Mouse (Mus musculus) forebrain, embryonic 14.5 days (tissue): ENCODE results near the gene Gm10985. TPM values are rescaled to one million over a fixed set of nuclear protein-coding genes. Genes with fewer than 3 reads are reported as not detected.

Experiments
- ATAC-seq: fragments of 200-750 bp; cut with Nextera tagmentation; 2 replicates; pipeline ENCODE4 v1.8.0; 2017; ENCODE audit warnings: mild to moderate bottlenecking, moderate library complexity
- DNase-seq: peaks from one replicate; pipeline ENCODE4 v3.0.0-alpha.2; 2015; ENCODE audit warnings: low spot score
- H3K27ac ChIP-seq: fragments of 300-500 bp; sonication (generic); 2 replicates; pipeline ENCODE4 v1.5.1; 2014; ENCODE audit warnings: low read depth, mild to moderate bottlenecking, control low read depth, low read length, moderate library complexity
- H3K27me3 ChIP-seq: fragments of 300-500 bp; sonication (generic); replicated peaks from 2 replicates; pipeline ENCODE4 v1.6.1; 2014; ENCODE audit warnings: low read length, control low read depth, mixed read lengths; ENCODE audit not compliant: control insufficient read depth, insufficient read depth
- H3K36me3 ChIP-seq: fragments of 300-500 bp; sonication (generic); 2 replicates; pipeline ENCODE4 v1.6.1; 2014; ENCODE audit warnings: low read length, control low read depth; ENCODE audit not compliant: control insufficient read depth, insufficient read depth
- H3K4me1 ChIP-seq: fragments of 300-500 bp; sonication (generic); 2 replicates; pipeline ENCODE4 v1.6.1; 2014; ENCODE audit warnings: antibody characterized with exemption, low read length, control low read depth; ENCODE audit not compliant: control insufficient read depth, insufficient read depth
- H3K4me2 ChIP-seq: fragments of 300-500 bp; sonication (generic); 2 replicates; pipeline ENCODE4 v1.6.1; 2014; ENCODE audit warnings: mild to moderate bottlenecking, control low read depth, low read length
- H3K4me3 ChIP-seq: fragments of 300-500 bp; sonication (generic); 2 replicates; pipeline ENCODE4 v1.5.1; 2014; ENCODE audit warnings: low read depth, low read length, control low read depth
- H3K9ac ChIP-seq: fragments of 300-500 bp; sonication (generic); 2 replicates; pipeline ENCODE4 v1.6.1; 2014; ENCODE audit warnings: mild to moderate bottlenecking, low read length, control low read depth, moderate library complexity
- H3K9me3 ChIP-seq: fragments of 300-500 bp; sonication (generic); replicated peaks from 2 replicates; pipeline ENCODE4 v1.6.1; 2016; ENCODE audit warnings: low read length, control low read depth, mixed read lengths; ENCODE audit not compliant: control insufficient read depth
- WGBS: fragments of 180-500 bp; shearing (Covaris S2); extraction: QIAGEN DNeasy Blood & Tissue Kit; methylation state at CpG from one replicate; pipeline ENCODE4 v1.1.7; 2014; 5-methylcytosine and 5-hydroxymethylcytosine counted together
- polyA plus RNA-seq: library from polyadenylated mRNA; unstranded; fragments of >200 nt; fragmentation: Nextera tagmentation; extraction: Ambion mirVana; gene quantifications from 2 replicates; pipeline ENCODE4 v1.2.1, GENCODE M21; 2014

The Gm10985 gene
- polyA plus RNA-seq, 1 experiment from 2014 or later, result not detected

GRCm38 (mm10) chr3:53854831-53855230, 9.9 kb downstream of the Gm10985 start:
- 91% methylated on average over 3 of the region's 3 CpGs for WGBS
- Histone ChIP-seq H3K4me1 (no peaks in the 10 kb centered on the region), H3K27me3 (no peaks in the 10 kb centered on the region), H3K36me3 (peaks cover 36% of the 10 kb centered on the region), H3K27ac (no peak overlapping the region), H3K4me3 (no peak overlapping the region), H3K9me3 (no peaks in the 10 kb centered on the region), H3K9ac (no peak overlapping the region), H3K4me2 (no peak overlapping the region)
- ATAC-seq (no peak), DNase-seq (no peak)

GRCm38 (mm10) chr3:53863383-53864220, 18.7 kb downstream of the Gm10985 start, which contains the start of gene Ufm1:
Gene Ufm1, minus strand, starts transcription at chr3:53863830.
- Histone ChIP-seq H3K4me3 (peak within 1 kb of the TSS; percentile 95), H3K27ac (0 out of 2 replicates have a peak within 1 kb of the TSS, but pooled peaks have one; percentile 39), H3K36me3 (peaks cover 30% of the 10 kb centered on the region), H3K4me2 (peak within 1 kb of the TSS; percentile 84), H3K27me3 (no peaks in the 10 kb centered on the region), H3K4me1 (peaks cover 5% of the 10 kb centered on the region), H3K9ac (peak within 1 kb of the TSS; percentile 80), H3K9me3 (no peaks in the 10 kb centered on the region)
- DNase-seq, result peak; percentile 98
- ATAC-seq, result peak; percentile 99
- under 1% methylated on average over 58 of the region's 58 CpGs for WGBS

- Histone ChIP-seq H3K9me3 (no peaks in the 10 kb centered on the region), H3K4me3 (no peak overlapping the region), H3K4me2 (no peak overlapping the region), H3K4me1 (no peaks in the 10 kb centered on the region; the same call in 1 of the 2 replicates), H3K9ac (no peak overlapping the region), H3K36me3 (no peaks in the 10 kb centered on the region), H3K27ac (no peak overlapping the region), H3K27me3 (no peaks in the 10 kb centered on the region)
- WGBS, result 73% methylated on average over 4 of the region's 4 CpGs
- no peak for DNase-seq
- ATAC-seq, result no peak
Observed at GRCm38 (mm10) chr3:53868212-53868611, 23.3 kb downstream of the Gm10985 start.

GRCm38 (mm10) chr3:53869263-53869662, 24.4 kb downstream of the Gm10985 start:
- Histone ChIP-seq H3K27ac (no peak overlapping the region), H3K4me1 (no peaks in the 10 kb centered on the region; the same call in 1 of the 2 replicates), H3K36me3 (no peaks in the 10 kb centered on the region), H3K4me2 (no peak overlapping the region), H3K9me3 (no peaks in the 10 kb centered on the region), H3K9ac (no peak overlapping the region), H3K4me3 (no peak overlapping the region), H3K27me3 (no peaks in the 10 kb centered on the region)
- ATAC-seq (no peak), DNase-seq (peak; percentile 38)
- 0% methylated on average over 1 of the region's 1 CpGs for WGBS

- no peak overlapping the region for H3K9ac ChIP-seq
- WGBS, result 82% methylated on average over 6 of the region's 6 CpGs
- H3K27me3 ChIP-seq, result no peaks in the 10 kb centered on the region
- no peaks in the 10 kb centered on the region; the same call in 1 of the 2 replicates for H3K4me1 ChIP-seq
- H3K4me2 ChIP-seq, result no peak overlapping the region
- no peak for ATAC-seq
- no peak overlapping the region for H3K4me3 ChIP-seq
- no peak for DNase-seq
- no peaks in the 10 kb centered on the region for H3K9me3 ChIP-seq
- no peak overlapping the region for H3K27ac ChIP-seq
- no peaks in the 10 kb centered on the region for H3K36me3 ChIP-seq
Observed at GRCm38 (mm10) chr3:53870482-53870881, 25.6 kb downstream of the Gm10985 start.

GRCm38 (mm10) chr3:53871596-53871995, 26.7 kb downstream of the Gm10985 start:
- Histone ChIP-seq H3K9me3 (no peaks in the 10 kb centered on the region), H3K27me3 (no peaks in the 10 kb centered on the region), H3K27ac (no peak overlapping the region), H3K4me1 (no peaks in the 10 kb centered on the region; the same call in 1 of the 2 replicates), H3K4me2 (no peak overlapping the region), H3K9ac (no peak overlapping the region), H3K4me3 (no peak overlapping the region), H3K36me3 (no peaks in the 10 kb centered on the region)
- DNase-seq (no peak), ATAC-seq (no peak)
- 90% methylated on average over 1 of the region's 1 CpGs for WGBS

GRCm38 (mm10) chr3:53890619-53891540, 46.0 kb downstream of the Gm10985 start:
- WGBS, result 80% methylated on average over 12 of the region's 12 CpGs

More at GRCm38 (mm10) chr3:53890619-53891540, 46.0 kb downstream of the Gm10985 start:
- H3K9ac ChIP-seq, result no peak overlapping the region
- no peak overlapping the region for H3K4me2 ChIP-seq
- no peaks in the 10 kb centered on the region for H3K36me3 ChIP-seq
- H3K9me3 ChIP-seq, result no peaks in the 10 kb centered on the region
- no peaks in the 10 kb centered on the region for H3K27me3 ChIP-seq
- no peaks in the 10 kb centered on the region for H3K4me1 ChIP-seq
- ATAC-seq (peak; percentile 75; the same call in 1 of the 2 replicates), DNase-seq (peak; percentile 79)
- H3K4me3 ChIP-seq, result no peak overlapping the region
- H3K27ac ChIP-seq, result no peak overlapping the region
